Comparison of ENCODE assay signal across 20 mouse cellular contexts in genomic region chr2:123486681-123487080, GRCm38 (mm10).
DNase-seq lines count a peak whose midpoint lies in the region; ATAC-seq lines count a peak whose summit lies in the region.
"Had no signal": no experiment of that assay in that cellular context is flagged by ENCODE, and none has a peak within 500 bp of the region (broad histone marks: within the 10 kb centered on the region; RNA-seq: fewer than 3 reads in every experiment).

No protein-coding gene starts in this region.

- DNase-seq in left cerebral cortex, postnatal 36 days (ENCODE audit: low spot score in 2 of 2) = peak; percentile 5
- DNase-seq in left cerebral cortex, postnatal 10 days (ENCODE audit: extremely low spot score in 1 of 2, low spot score in 2 of 2) = no peak
- peak; percentile 71 for DNase-seq in brain, adult 2 months (ENCODE audit: low read depth, low spot score)
- DNase-seq in layer of hippocampus, adult 18-20 months (ENCODE audit: low spot score in 2 of 2) = peak; percentile 22 to 75
- peak; percentile 52 for DNase-seq in layer of hippocampus, adult 9-11 months
- no peak for DNase-seq in urinary bladder, adult 18-20 months (ENCODE audit: low spot score in 2 of 2)
- no peak for DNase-seq in thymus, postnatal 36 days
- DNase-seq: adrenal gland, postnatal 10 days; cerebellum, adult 11-12 months; cerebellum, adult 9-10 months; cerebellum, postnatal 25 days; gastrocnemius, postnatal 25 days; heart, adult 11 months; heart, postnatal 36 days had no signal

- no peaks in the 10 kb centered on the region for H3K36me3 ChIP-seq in midbrain, embryonic 16.5 days (ENCODE audit: control insufficient read depth, insufficient read depth, low read length)
- H3K36me3 ChIP-seq: embryonic facial prominence, embryonic 12.5 days; forebrain, embryonic 15.5 days; heart, embryonic 13.5 days; hindbrain, embryonic 12.5 days had no signal

- no peak for ATAC-seq in midbrain, embryonic 16.5 days
- ATAC-seq: forebrain, embryonic 15.5 days; hindbrain, embryonic 16.5 days had no signal

- no peak overlapping the region for H3K4me2 ChIP-seq in midbrain, embryonic 16.5 days (ENCODE audit: low read length)
- H3K4me2 ChIP-seq: embryonic facial prominence, embryonic 12.5 days; forebrain, embryonic 15.5 days; heart, embryonic 13.5 days; hindbrain, embryonic 12.5 days had no signal

- no peaks in the 10 kb centered on the region for H3K27me3 ChIP-seq in midbrain, embryonic 16.5 days (ENCODE audit: control insufficient read depth, insufficient read depth, low read depth, low read length)
- H3K27me3 ChIP-seq: embryonic facial prominence, embryonic 12.5 days; forebrain, embryonic 15.5 days; heart, embryonic 13.5 days; hindbrain, embryonic 12.5 days had no signal

- no peak overlapping the region for H3K27ac ChIP-seq in midbrain, embryonic 16.5 days (ENCODE audit: low read length)
- H3K27ac ChIP-seq: embryonic facial prominence, embryonic 12.5 days; forebrain, embryonic 15.5 days; heart, embryonic 13.5 days; hindbrain, embryonic 12.5 days had no signal

- no peaks in the 10 kb centered on the region for H3K9me3 ChIP-seq in midbrain, embryonic 16.5 days (replicated peaks; ENCODE audit: control insufficient read depth, low read length, poor library complexity, severe bottlenecking)
- H3K9me3 ChIP-seq: embryonic facial prominence, embryonic 12.5 days; forebrain, embryonic 15.5 days; heart, embryonic 13.5 days; hindbrain, embryonic 12.5 days had no signal

- H3K9ac ChIP-seq in midbrain, embryonic 16.5 days (ENCODE audit: low read depth, low read length) = no peak overlapping the region
- H3K9ac ChIP-seq: embryonic facial prominence, embryonic 12.5 days; forebrain, embryonic 15.5 days; heart, embryonic 13.5 days; hindbrain, embryonic 12.5 days had no signal

- H3K4me3 ChIP-seq in midbrain, embryonic 16.5 days (ENCODE audit: low read depth, low read length) = no peak overlapping the region
- H3K4me3 ChIP-seq: embryonic facial prominence, embryonic 12.5 days; forebrain, embryonic 15.5 days; heart, embryonic 13.5 days; hindbrain, embryonic 12.5 days had no signal

- intact Hi-C loops in left cerebral cortex, postnatal 36 days (cut with DNase I) = no loop called here
- intact Hi-C loops in left cerebral cortex, postnatal 10 days (cut with DNase I) = no loop called here

- H3K4me1 ChIP-seq in midbrain, embryonic 16.5 days (ENCODE audit: control insufficient read depth, insufficient read depth, low read length) = no peaks in the 10 kb centered on the region
- H3K4me1 ChIP-seq: embryonic facial prominence, embryonic 12.5 days; forebrain, embryonic 15.5 days; heart, embryonic 13.5 days; hindbrain, embryonic 12.5 days had no signal

- 57% methylated on average over 1 of the region's 1 CpGs for WGBS in midbrain, embryonic 16.5 days

Comparison
In these comparisons a context has a peak if more than half of its experiments do, and no peak if none do; other contexts are left out.
1. DNase-seq: peak in left cerebral cortex, postnatal 36 days (2 of 2), brain, adult 2 months (single experiment), layer of hippocampus, adult 18-20 months (2 of 2) and layer of hippocampus, adult 9-11 months (single experiment); none in left cerebral cortex, postnatal 10 days (0 of 2), urinary bladder, adult 18-20 months (0 of 2) and thymus, postnatal 36 days (0 of 2).